Mouse (Mus musculus) heart, embryonic 11.5 days (tissue): ENCODE measurements around the gene Aftph. TPM values are rescaled to one million over a fixed set of nuclear protein-coding genes. Genes with fewer than 3 reads are reported as not detected.

Experiments used
- ATAC-seq: fragments of 200-750 bp; cut with Nextera tagmentation; replicated peaks from 2 replicates; pipeline ENCODE4 v1.8.0; 2017; ENCODE audit warnings: moderate library complexity; ENCODE audit not compliant: insufficient number of reproducible peaks, low FRiP score, low TSS enrichment
- H3K27ac ChIP-seq: fragments of 300-500 bp; sonication (generic); 2 replicates; pipeline ENCODE4 v1.5.1; 2014; ENCODE audit warnings: mild to moderate bottlenecking, low read depth, low read length
- H3K27me3 ChIP-seq: fragments of 300-500 bp; sonication (generic); 2 replicates; pipeline ENCODE4 v1.6.1; 2014; ENCODE audit warnings: mild to moderate bottlenecking, low read length, mixed read lengths; ENCODE audit not compliant: control insufficient read depth, insufficient read depth
- H3K36me3 ChIP-seq: fragments of 300-500 bp; sonication (generic); 2 replicates; pipeline ENCODE4 v1.6.1; 2014; ENCODE audit warnings: mild to moderate bottlenecking, low read length, moderate library complexity, mixed read lengths; ENCODE audit not compliant: control insufficient read depth, insufficient read depth
- H3K4me1 ChIP-seq: fragments of 300-500 bp; sonication (generic); 2 replicates; pipeline ENCODE4 v1.6.1; 2014; ENCODE audit warnings: low read length; ENCODE audit not compliant: control insufficient read depth, insufficient read depth
- H3K4me2 ChIP-seq: fragments of 300-500 bp; sonication (generic); 2 replicates; pipeline ENCODE4 v1.6.1; 2014; ENCODE audit warnings: mild to moderate bottlenecking, moderate library complexity
- H3K4me3 ChIP-seq: fragments of 300-500 bp; sonication (generic); 2 replicates; pipeline ENCODE4 v1.5.1; 2014; ENCODE audit warnings: low read depth, low read length
- H3K9ac ChIP-seq: fragments of 300-500 bp; sonication (generic); 2 replicates; pipeline ENCODE4 v1.6.1; 2014; ENCODE audit warnings: mild to moderate bottlenecking, low read depth, low read length, moderate library complexity
- H3K9me3 ChIP-seq: fragments of 300-500 bp; sonication (generic); replicated peaks from 2 replicates; pipeline ENCODE4 v1.6.1; 2016; ENCODE audit warnings: low read length; ENCODE audit not compliant: control insufficient read depth
- WGBS: fragments of 180-500 bp; shearing (Covaris S2); extraction: QIAGEN DNeasy Blood & Tissue Kit; methylation state at CpG from one replicate; pipeline ENCODE4 v1.1.7; 2014; ENCODE audit not compliant: insufficient replicate concordance; 5-methylcytosine and 5-hydroxymethylcytosine counted together
- polyA plus RNA-seq: library from polyadenylated mRNA; unstranded; fragments of >200 nt; fragmentation: Nextera tagmentation; extraction: Ambion mirVana; gene quantifications from 2 replicates; pipeline ENCODE4 v1.2.1, GENCODE M21; 2014

The Aftph gene
- polyA plus RNA-seq, 1 experiment from 2014 or later: 15.7 TPM

GRCm38 (mm10) chr11:20691000-20691399, 50.4 kb downstream of the Aftph start:
- H3K4me3 ChIP-seq: no peak overlapping the region
- no peak overlapping the region for H3K9ac ChIP-seq
- no peak; the same call in 1 of the 2 replicates for ATAC-seq
- H3K4me2 ChIP-seq: no peak overlapping the region
- no peaks in the 10 kb centered on the region for H3K9me3 ChIP-seq
- WGBS: 3% methylated on average over 4 of the region's 4 CpGs
- no peaks in the 10 kb centered on the region for H3K27me3 ChIP-seq
- H3K27ac ChIP-seq: no peak overlapping the region
- peaks cover 4% of the 10 kb centered on the region; the same call in 1 of the 2 replicates for H3K36me3 ChIP-seq
- H3K4me1 ChIP-seq: no peaks in the 10 kb centered on the region

- Histone ChIP-seq H3K9me3 (no peaks in the 10 kb centered on the region), H3K4me2 (no peak overlapping the region), H3K4me3 (no peak overlapping the region), H3K27me3 (no peaks in the 10 kb centered on the region), H3K4me1 (no peaks in the 10 kb centered on the region), H3K27ac (no peak overlapping the region), H3K9ac (no peak overlapping the region), H3K36me3 (0 out of 2 replicates have a peak, but pooled peaks cover 5% of the 10 kb centered on the region)
- ATAC-seq: no peak
- 77% methylated on average over 5 of the region's 5 CpGs for WGBS
Observed at GRCm38 (mm10) chr11:20681679-20682078, 59.7 kb downstream of the Aftph start.

GRCm38 (mm10) chr11:20680781-20681180, 60.6 kb downstream of the Aftph start:
- WGBS: 81% methylated on average over 5 of the region's 5 CpGs

GRCm38 (mm10) chr11:20679396-20679795, 62.0 kb downstream of the Aftph start:
- no peak overlapping the region for H3K4me2 ChIP-seq
- no peak for ATAC-seq
- H3K4me1 ChIP-seq: no peaks in the 10 kb centered on the region
- H3K27me3 ChIP-seq: no peaks in the 10 kb centered on the region
- no peaks in the 10 kb centered on the region for H3K36me3 ChIP-seq
- 79% methylated on average over 2 of the region's 2 CpGs for WGBS
- H3K9me3 ChIP-seq: no peaks in the 10 kb centered on the region
- no peak overlapping the region for H3K9ac ChIP-seq
- no peak overlapping the region for H3K4me3 ChIP-seq
- H3K27ac ChIP-seq: no peak overlapping the region

More at GRCm38 (mm10) chr11:20680781-20681180, 60.6 kb downstream of the Aftph start:
- no peak overlapping the region for H3K27ac ChIP-seq
- no peak for ATAC-seq
- no peaks in the 10 kb centered on the region for H3K27me3 ChIP-seq
- no peak overlapping the region for H3K4me3 ChIP-seq
- no peak overlapping the region for H3K9ac ChIP-seq
- no peaks in the 10 kb centered on the region for H3K4me1 ChIP-seq
- H3K36me3 ChIP-seq: 0 out of 2 replicates have a peak, but pooled peaks cover 3% of the 10 kb centered on the region
- no peaks in the 10 kb centered on the region for H3K9me3 ChIP-seq
- no peak overlapping the region for H3K4me2 ChIP-seq

- WGBS: 71% methylated on average over 6 of the region's 6 CpGs
- no peak for ATAC-seq
- Histone ChIP-seq H3K9me3 (no peaks in the 10 kb centered on the region), H3K9ac (no peak overlapping the region), H3K4me1 (no peaks in the 10 kb centered on the region), H3K27me3 (no peaks in the 10 kb centered on the region), H3K36me3 (no peaks in the 10 kb centered on the region), H3K27ac (no peak overlapping the region), H3K4me3 (no peak overlapping the region), H3K4me2 (no peak overlapping the region)
Observed at GRCm38 (mm10) chr11:20672513-20672912, 68.9 kb downstream of the Aftph start.

DNA sequence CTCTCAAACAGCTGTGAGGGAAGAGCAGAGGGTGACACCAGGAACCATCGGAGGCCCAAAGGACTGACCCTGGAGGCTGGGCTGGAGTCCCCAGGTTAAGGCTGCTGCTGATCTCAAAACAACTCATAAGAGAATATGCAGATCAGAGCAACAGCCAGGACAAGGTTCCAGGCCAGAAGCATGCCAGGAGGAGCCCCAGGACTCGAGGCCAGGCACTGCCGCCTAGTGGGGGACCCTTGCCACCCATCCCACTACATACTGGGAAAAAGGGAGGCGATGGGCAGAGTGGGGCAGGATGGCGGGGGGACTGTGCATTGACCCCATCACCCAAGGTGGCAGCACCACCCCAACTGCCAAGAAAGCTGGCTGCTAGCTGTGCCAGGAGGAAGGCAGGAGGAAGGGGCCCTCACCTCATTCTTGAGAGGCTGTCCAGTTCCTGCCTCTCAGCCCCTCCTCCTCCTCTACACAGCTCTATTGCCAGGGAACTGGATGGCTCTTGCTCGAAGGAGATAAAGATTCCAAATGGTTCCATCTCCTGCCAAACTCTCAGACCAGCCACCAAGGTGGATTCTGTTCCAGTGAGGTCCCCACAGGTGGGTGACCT, 69.5 kb downstream of the Aftph start:
- no peaks in the 10 kb centered on the region for H3K36me3 ChIP-seq
- H3K27me3 ChIP-seq: no peaks in the 10 kb centered on the region
- no peak overlapping the region for H3K27ac ChIP-seq
- no peak for ATAC-seq
- 48% methylated on average over 6 of the region's 6 CpGs for WGBS
- no peak overlapping the region for H3K4me3 ChIP-seq
- H3K9me3 ChIP-seq: no peaks in the 10 kb centered on the region
- H3K9ac ChIP-seq: no peak overlapping the region
- H3K4me2 ChIP-seq: no peak overlapping the region
- no peaks in the 10 kb centered on the region for H3K4me1 ChIP-seq

DNA sequence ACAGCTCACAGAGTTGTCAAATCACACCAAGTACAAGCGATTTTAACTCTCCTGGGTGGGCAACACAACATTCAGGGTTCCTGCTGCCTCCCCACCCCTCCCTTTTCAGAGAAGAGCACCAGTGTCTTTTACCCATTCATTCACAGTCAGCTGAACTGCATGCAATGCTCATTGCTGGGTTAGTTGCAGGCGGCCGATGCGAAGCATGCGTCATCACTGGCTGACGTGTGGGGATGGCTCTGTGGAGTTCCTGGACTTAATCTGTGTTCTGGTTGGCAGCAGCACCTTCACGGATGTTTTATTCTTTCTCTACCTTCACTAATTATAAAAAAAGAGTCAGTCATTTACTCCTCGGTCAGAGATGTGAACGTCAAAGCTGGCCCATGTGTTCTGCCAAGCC, 76.5 kb downstream of the Aftph start:
- Histone ChIP-seq H3K36me3 (no peaks in the 10 kb centered on the region), H3K27ac (no peak overlapping the region), H3K9me3 (no peaks in the 10 kb centered on the region), H3K27me3 (no peaks in the 10 kb centered on the region), H3K9ac (no peak overlapping the region), H3K4me3 (no peak overlapping the region), H3K4me1 (no peaks in the 10 kb centered on the region), H3K4me2 (no peak overlapping the region)
- WGBS: 67% methylated on average over 9 of the region's 9 CpGs
- no peak for ATAC-seq

DNA sequence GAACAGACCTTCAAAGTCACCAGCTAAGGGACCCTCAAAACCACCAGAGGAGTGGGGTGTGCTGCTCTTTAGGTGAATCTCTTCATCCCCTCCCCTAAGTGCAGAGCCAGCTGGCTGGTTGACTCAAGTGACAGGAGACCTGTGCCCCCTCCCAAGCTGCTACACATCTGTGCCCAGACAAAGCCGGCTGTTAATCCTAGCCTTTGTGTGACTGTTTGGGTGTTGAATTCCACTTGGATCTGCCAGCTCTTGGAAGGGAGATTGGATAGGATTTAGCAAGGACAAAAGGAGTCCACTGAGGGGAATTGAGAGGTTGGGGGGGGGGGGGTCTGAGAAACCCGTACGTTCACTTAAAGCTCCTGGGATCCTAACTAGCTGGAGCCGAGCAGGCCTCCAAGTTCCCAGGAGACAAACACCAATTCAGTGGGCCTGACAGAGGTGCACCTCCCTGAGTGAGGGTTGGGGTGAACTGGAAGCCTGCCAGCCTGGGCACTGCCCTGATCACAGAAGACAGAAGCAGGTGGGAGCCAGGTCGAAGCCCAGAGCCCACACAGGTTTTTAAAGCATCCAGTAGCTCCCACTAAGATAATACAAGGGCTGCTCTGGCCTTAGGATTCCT, 77.7 kb downstream of the Aftph start:
- no peak for ATAC-seq
- Histone ChIP-seq H3K27me3 (no peaks in the 10 kb centered on the region), H3K27ac (no peak overlapping the region), H3K4me3 (no peak overlapping the region), H3K36me3 (no peaks in the 10 kb centered on the region), H3K9me3 (no peaks in the 10 kb centered on the region), H3K4me1 (no peaks in the 10 kb centered on the region), H3K9ac (no peak overlapping the region), H3K4me2 (no peak overlapping the region)
- WGBS: 62% methylated on average over 5 of the region's 5 CpGs

DNA sequence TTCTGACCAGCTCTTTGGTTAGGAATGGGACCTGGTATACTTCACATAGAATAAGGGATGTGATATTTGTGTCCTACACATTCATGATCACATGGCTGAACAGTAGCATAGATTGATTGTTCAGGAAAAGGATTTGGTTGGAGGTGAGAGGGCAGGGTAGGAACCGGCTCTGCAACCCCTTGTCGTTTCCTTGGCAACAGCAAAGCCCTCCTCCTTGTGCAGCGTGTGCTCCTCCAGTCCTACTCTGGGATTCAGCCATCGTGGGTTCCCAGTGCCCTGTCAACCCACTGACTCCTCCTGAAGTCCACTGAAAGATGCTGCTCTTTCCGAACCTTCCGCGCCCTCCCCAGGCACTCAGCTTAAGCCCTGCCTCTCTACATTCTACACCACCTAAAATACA, 78.6 kb downstream of the Aftph start:
- no peak overlapping the region for H3K9ac ChIP-seq
- H3K4me1 ChIP-seq: no peaks in the 10 kb centered on the region
- ATAC-seq: no peak
- no peak overlapping the region for H3K27ac ChIP-seq
- WGBS: 59% methylated on average over 7 of the region's 7 CpGs
- H3K9me3 ChIP-seq: no peaks in the 10 kb centered on the region
- H3K4me2 ChIP-seq: no peak overlapping the region
- no peak overlapping the region for H3K4me3 ChIP-seq
- no peaks in the 10 kb centered on the region for H3K27me3 ChIP-seq
- no peaks in the 10 kb centered on the region for H3K36me3 ChIP-seq
